Mouse (Mus musculus) adrenal gland, adult 2 months (tissue): ENCODE data around the gene 1700023F06Rik. TPM values are rescaled to one million over a fixed set of nuclear protein-coding genes. Genes with fewer than 3 reads are reported as not detected.
A peak's percentile ranks its signal among the peaks of the same experiment; 100 is the strongest.

Source experiments
- DNase-seq: peaks from one replicate; pipeline ENCODE4 v3.0.0; 2021
- polyA plus RNA-seq: library from polyadenylated mRNA; depleted of rRNA; stranded (reverse); fragments of >200 nt; gene quantifications from 2 replicates; pipeline ENCODE4 v1.2.3, GENCODE M21; 2012
- total RNA-seq, 2 experiments: library from RNA; stranded (reverse); gene quantifications; 2 replicates each; pipeline ENCODE4 v1.2.3; 2021

1700023F06Rik gene
- total and polyA plus RNA-seq, 3 experiments = 0.45 to 1.4 (median 0.52) TPM

- no peak for DNase-seq
Observed at GRCm38 (mm10) chr11:103181349-103181748, 27.0 kb downstream of the 1700023F06Rik start.

- no peak for DNase-seq
Observed at GRCm38 (mm10) chr11:103180426-103180825, 27.9 kb downstream of the 1700023F06Rik start.

GRCm38 (mm10) chr11:103178748-103179147, 29.6 kb downstream of the 1700023F06Rik start:
- DNase-seq = no peak

DNA sequence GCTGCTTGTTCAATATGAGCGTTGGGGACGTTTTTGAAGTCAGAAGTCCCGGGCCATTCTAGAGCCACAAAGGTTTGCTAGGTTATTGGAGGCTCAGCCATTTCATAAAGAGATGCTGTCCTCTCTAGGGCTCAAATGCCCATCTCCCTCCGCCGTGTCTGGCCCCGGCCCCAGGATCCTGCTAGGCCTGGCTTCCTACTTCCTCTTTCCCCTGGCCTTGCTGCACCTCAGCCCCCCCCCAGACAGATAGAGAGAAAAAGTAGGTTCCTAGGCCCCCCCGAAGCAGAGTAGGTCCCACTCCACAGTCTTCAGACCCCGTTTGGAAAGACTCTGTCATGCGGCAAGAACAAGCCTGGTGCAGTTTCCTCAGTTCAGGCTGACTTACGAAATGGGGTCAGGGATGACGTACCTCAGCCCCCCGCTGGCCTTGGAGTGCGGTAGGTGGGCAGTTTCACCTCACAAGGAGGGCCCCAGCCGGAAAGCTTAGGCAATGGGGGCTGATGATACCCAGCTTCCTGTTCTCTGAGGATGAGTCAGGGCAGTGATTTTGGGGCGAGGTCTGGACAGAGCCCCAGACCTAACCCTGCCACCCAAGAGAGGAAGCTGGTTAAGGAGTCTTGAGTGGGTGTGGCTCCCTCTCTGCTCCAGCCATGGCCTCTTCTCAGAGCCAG, 30.4 kb downstream of the 1700023F06Rik start:
- no peak for DNase-seq

DNA sequence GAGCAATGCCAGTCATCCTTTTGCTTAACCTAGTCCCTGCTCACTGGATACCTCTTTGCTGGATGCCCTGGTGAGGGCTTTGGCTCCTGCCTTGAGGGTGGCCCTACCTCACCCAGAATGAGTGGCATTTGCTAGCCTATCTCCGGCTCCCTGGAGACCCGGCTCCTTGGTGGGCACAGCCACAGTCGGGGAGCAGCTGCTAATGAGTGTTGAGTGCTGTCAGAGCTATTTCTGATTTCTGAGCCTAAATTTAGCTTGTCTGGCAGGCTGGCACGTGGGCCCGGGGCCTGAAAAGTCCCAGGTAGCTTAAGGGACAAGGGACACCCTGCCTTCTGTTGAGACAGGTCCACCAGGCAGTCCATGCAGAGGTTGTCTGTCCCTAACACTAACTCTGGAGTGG, 31.1 kb downstream of the 1700023F06Rik start:
- no peak for DNase-seq

GRCm38 (mm10) chr11:103176510-103176909, 31.8 kb downstream of the 1700023F06Rik start:
- no peak for DNase-seq

DNA sequence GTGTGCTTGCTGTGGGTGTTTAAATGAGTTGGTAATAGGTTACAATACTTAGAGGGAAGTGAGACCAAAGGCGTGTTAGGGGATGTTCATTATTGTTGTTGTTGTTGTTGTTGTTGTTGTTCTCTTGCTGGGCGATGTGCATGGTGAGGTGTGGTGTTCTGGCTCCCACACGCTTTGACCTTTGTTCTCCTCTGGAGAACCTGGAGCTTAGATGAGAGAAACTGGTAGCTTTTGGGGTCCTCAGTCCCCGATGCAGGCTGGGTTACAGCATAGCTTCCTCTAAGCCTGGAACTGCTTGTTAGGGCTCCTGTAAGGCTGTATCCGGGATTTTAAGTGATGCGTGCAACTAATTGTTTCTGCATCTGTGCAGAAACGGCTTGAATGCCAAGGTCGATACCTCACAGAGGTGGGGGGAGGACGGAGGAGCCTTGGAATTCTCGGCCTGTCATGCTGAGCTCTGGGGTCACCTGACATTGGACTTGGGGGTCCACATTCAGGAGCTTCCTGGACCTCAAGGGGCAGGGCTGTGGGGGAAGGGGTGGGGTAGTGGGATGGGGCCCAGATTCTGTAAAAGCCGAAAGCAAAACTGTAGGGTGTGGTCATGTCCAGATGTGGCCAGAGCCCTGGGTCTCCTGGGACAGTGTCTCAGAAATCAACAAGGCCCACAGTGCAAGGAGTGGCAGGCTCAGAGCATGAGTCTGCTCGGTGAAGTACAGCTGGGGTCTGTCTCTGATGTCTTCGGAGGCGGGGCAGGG, 32.5 kb downstream of the 1700023F06Rik start:
- DNase-seq = peak; percentile 69

DNA sequence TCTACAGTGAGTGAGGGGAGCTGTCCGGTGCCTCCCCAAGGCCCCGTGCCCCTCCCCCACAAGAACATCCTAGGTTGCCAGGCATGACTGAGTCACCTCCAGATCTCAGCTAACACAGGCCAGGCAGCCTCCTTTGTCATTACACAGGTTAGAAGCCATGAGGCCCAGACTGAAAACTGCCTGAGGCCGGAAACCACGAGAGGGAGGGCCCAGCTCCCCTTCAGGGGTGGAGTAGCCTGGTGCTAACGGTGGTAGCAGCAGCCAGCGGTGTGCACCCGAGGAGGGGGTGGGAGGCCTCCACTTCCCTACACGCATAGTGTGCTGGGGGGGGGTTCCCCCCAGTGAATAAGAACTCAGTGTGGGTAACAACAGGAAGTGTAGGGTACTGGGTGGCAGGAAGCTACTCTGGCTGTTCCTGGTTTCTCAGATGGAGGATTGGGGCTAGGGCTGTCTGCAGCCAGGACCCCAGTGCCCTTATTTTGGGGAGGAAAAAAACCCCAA, 33.4 kb downstream of the 1700023F06Rik start:
- no peak for DNase-seq

GRCm38 (mm10) chr11:103174411-103174832, 33.9 kb downstream of the 1700023F06Rik start:
- DNase-seq = peak; percentile 88

- DNase-seq = no peak
Observed at GRCm38 (mm10) chr11:103173771-103174344, 34.5 kb downstream of the 1700023F06Rik start.

DNA sequence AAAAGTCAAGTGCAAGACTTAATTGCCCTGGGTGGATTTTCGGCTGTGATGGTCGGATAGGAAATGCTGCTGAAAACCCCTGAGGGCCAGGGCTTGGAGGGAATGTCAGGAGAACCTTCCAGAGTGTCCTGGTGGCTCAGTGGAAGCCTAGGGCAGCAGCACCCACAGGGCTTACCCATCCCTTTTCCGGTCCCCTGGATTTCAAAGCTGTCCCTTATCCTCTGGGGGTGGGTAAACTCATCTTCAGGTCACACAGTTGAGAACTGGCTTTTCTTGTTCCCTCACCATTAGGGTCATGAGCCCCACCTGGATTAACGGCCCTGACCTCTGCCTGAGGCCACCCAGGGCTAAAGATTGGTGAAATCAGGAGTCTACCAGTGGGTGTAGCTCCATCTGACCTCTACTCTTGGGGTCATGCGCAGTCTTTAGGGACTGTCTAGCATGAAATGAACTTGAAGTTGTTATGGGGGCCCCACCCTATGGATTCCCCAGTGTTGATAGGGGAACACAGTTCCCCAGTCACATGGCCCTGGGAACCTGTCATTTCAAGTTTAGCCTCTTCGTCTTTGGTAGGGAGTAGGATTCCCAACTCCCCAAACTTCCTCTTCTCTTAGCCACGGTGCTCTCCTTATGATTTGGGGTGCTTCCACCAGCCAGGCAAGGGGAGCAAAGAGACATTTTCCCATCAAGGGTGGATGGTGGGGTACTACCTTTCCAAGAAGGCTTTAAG, 35.2 kb downstream of the 1700023F06Rik start:
- DNase-seq = no peak

DNA sequence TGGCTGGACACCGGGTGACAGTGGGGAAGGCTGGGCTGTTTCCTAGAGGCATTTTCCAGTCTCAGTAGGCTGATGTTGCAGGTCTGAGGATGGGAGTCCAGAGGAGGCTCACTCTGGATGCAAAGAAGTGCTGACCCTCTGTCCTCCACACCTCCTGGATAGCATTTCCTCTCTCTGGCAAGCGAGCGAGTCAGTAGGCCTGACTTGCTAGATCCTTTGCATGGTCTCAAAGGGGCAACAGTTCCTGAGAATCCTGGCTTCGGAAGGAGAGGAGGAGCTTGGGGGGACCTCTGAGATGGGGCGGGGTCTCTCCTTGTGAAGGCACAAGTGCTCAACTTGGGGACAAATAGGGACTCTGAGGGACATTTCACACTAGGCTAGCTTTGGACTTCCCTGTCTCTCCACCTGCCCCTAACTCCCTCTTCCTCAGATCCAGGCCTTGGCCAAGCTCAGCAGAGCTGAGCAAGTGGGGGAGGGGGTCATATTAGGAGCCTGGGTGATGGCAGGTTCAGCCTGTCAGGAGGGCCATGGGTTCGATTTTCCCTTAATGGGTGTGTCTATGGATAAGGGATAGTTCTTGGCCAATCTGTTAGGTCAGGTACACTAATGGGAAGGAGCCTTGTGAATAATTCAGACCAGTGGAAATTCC, 35.8 kb downstream of the 1700023F06Rik start:
- no peak for DNase-seq

- no peak for DNase-seq
Observed at GRCm38 (mm10) chr11:103171703-103172391, 36.5 kb downstream of the 1700023F06Rik start.

DNA sequence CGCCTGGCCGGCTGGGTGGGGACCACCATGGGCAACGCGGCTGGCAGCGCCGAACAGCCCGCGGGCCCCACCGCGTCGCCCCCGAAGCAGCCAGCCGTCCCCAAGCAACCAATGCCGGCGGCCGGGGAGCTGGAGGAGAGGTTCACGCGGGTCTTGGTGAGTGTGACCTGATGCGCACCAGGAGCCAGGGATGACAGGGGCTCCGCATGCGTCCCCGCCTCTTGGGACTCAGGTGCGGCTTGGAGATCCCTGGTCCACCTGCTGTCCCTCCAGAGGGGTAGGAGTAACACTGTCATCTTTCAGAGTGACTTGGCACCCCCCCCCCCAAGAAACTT, 37.1 kb downstream of the 1700023F06Rik start:
- DNase-seq = no peak

GRCm38 (mm10) chr11:103170494-103171285, 37.7 kb downstream of the 1700023F06Rik start, which contains the start of gene Fmnl1:
Gene Fmnl1 (plus strand): TSS chr11:103171107.
- peak; percentile 69 for DNase-seq

- DNase-seq = no peak
Observed at GRCm38 (mm10) chr11:103170111-103170493, 38.3 kb downstream of the 1700023F06Rik start.

GRCm38 (mm10) chr11:103169664-103170063, 38.7 kb downstream of the 1700023F06Rik start:
- no peak for DNase-seq

- peak; percentile 84 for DNase-seq
Observed at GRCm38 (mm10) chr11:103168690-103169390, 39.5 kb downstream of the 1700023F06Rik start.

GRCm38 (mm10) chr11:103164391-103164790, 44.0 kb downstream of the 1700023F06Rik start:
- peak; percentile 67 for DNase-seq

GRCm38 (mm10) chr11:103162132-103162531, 46.2 kb downstream of the 1700023F06Rik start:
- no peak for DNase-seq
